Mouse (Mus musculus) liver, embryonic 11.5 days (tissue): ENCODE measurements at regions not wholly inside any gene's neighbourhood (a gene's known extent, or its start where the extent isn't known, plus 50 kb on each side); places are given as distances from the start of the nearest gene placed in this dataset.

ENCODE experiments used
- ATAC-seq: fragments of 200-750 bp; cut with Nextera tagmentation; replicated peaks from 2 replicates; pipeline ENCODE4 v1.8.0; 2017; ENCODE audit warnings: moderate number of reproducible peaks, mild to moderate bottlenecking, moderate TSS enrichment, moderate library complexity; ENCODE audit not compliant: low FRiP score
- DNase-seq: peaks from one replicate; pipeline ENCODE4 v3.0.0-alpha.2; 2017; ENCODE audit warnings: low spot score
- H3K27ac ChIP-seq: fragments of 300-500 bp; sonication (generic); 2 replicates; pipeline ENCODE4 v1.5.1; 2014; ENCODE audit warnings: mild to moderate bottlenecking, low read depth, low read length, control low read depth
- H3K27me3 ChIP-seq: fragments of 300-500 bp; sonication (generic); replicated peaks from 2 replicates; pipeline ENCODE4 v1.6.1; 2014; ENCODE audit warnings: low read length, mixed read lengths; ENCODE audit not compliant: control insufficient read depth, insufficient read depth
- H3K36me3 ChIP-seq: fragments of 300-500 bp; sonication (generic); 2 replicates; pipeline ENCODE4 v1.6.1; 2014; ENCODE audit warnings: mild to moderate bottlenecking, low read length, moderate library complexity, mixed read lengths; ENCODE audit not compliant: control insufficient read depth, insufficient read depth
- H3K4me1 ChIP-seq: fragments of 300-500 bp; sonication (generic); replicated peaks from 2 replicates; pipeline ENCODE4 v1.6.1; 2014; ENCODE audit warnings: low read length, mixed read lengths; ENCODE audit not compliant: control insufficient read depth, insufficient read depth
- H3K4me2 ChIP-seq: fragments of 300-500 bp; sonication (generic); 2 replicates; pipeline ENCODE4 v1.6.1; 2014; ENCODE audit warnings: mild to moderate bottlenecking, control low read depth, moderate library complexity
- H3K4me3 ChIP-seq: fragments of 300-500 bp; sonication (generic); 2 replicates; pipeline ENCODE4 v1.5.1; 2014; ENCODE audit warnings: low read depth, low read length, control low read depth
- H3K9ac ChIP-seq: fragments of 300-500 bp; sonication (generic); 2 replicates; pipeline ENCODE4 v1.6.1; 2014; ENCODE audit warnings: low read depth, low read length, control low read depth
- H3K9me3 ChIP-seq: fragments of 300-500 bp; sonication (generic); 2 replicates; pipeline ENCODE4 v1.6.1; 2016; ENCODE audit warnings: low read length, inconsistent platforms, mixed read lengths; ENCODE audit not compliant: control insufficient read depth
- WGBS: fragments of 180-500 bp; shearing (Covaris S2); extraction: QIAGEN DNeasy Blood & Tissue Kit; methylation state at CpG from one replicate; pipeline ENCODE4 v1.1.7; 2014; 5-methylcytosine and 5-hydroxymethylcytosine counted together

DNA sequence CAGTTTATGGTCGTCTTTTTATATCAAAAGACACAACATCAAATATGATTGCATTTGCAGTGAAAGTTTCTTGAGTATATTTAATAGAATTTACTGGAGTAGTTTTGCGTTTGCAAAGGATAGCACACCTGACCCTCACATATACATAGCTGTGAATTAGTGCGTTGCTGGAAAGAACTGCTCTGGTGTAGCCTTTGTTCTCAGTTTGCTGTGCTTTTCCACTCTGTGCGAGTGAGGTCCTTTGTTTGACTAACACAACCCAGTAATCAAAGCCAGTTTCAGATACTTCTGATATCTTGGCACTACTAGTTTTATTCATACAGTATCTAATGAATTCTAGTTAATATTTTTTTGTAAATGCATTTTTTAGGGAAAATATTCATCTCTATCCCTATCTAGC is 84.7 kb downstream of the Trim52 start:
- no peaks in the 10 kb centered on the region for H3K27me3 ChIP-seq
- no peaks in the 10 kb centered on the region for H3K4me1 ChIP-seq
- H3K9me3 ChIP-seq = no peaks in the 10 kb centered on the region
- H3K27ac ChIP-seq = no peak overlapping the region
- no peak overlapping the region for H3K4me2 ChIP-seq
- no peak for DNase-seq
- no peaks in the 10 kb centered on the region for H3K36me3 ChIP-seq
- no peak overlapping the region for H3K9ac ChIP-seq
- H3K4me3 ChIP-seq = no peak overlapping the region
- ATAC-seq = no peak
- 69% methylated on average over 4 of the region's 4 CpGs for WGBS

DNA sequence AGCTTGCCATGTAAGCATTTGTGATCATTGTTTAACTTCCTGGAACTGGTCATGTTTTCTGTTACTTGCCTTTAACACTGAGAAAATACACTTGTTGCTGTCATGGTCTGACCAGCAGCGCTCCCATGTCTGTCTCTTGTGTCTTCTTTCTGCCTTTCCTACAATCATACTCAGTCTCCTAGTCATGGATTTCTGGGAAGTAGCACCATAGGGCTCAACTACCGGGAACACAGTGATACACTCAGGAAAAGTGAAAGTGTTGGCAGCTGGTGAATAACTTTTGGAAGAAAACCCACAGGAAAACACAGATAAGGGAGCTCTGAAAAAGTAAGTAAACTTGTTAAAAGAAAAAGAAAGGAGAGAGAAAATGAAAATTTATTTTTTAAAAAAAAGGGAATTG is 87.6 kb downstream of the Trim52 start:
- Histone ChIP-seq H3K36me3 (no peaks in the 10 kb centered on the region), H3K4me3 (no peak overlapping the region), H3K27me3 (no peaks in the 10 kb centered on the region), H3K27ac (no peak overlapping the region), H3K4me2 (no peak overlapping the region), H3K9me3 (no peaks in the 10 kb centered on the region), H3K4me1 (no peaks in the 10 kb centered on the region), H3K9ac (no peak overlapping the region)
- ATAC-seq = no peak
- WGBS = 74% methylated on average over 2 of the region's 2 CpGs
- no peak for DNase-seq

DNA sequence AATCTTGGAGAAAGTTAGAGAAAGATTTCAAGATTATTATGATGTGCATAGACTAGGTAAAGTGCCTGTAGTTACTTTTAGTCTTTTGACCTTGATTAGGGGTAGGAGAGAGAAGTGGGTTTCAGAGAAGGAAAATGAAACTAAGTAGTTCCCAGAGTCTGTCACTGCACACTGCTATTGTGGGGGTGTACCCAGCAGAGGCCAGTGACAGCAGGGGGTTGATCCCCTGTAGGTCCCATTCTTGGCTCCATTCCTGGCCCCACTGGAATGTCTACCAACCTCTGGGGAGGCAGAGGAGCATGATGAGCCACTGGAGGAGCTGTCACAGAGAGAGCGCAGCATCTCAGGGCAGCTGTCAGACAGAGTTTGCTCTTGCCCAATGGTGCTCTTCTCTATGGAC is 88.1 kb downstream of the Trim52 start:
- Histone ChIP-seq H3K27ac (no peak overlapping the region), H3K36me3 (no peaks in the 10 kb centered on the region), H3K4me2 (no peak overlapping the region), H3K4me1 (no peaks in the 10 kb centered on the region), H3K27me3 (no peaks in the 10 kb centered on the region), H3K4me3 (no peak overlapping the region), H3K9me3 (no peaks in the 10 kb centered on the region), H3K9ac (no peak overlapping the region)
- no peak for DNase-seq
- no peak for ATAC-seq
- 82% methylated on average over 1 of the region's 1 CpGs for WGBS

DNA sequence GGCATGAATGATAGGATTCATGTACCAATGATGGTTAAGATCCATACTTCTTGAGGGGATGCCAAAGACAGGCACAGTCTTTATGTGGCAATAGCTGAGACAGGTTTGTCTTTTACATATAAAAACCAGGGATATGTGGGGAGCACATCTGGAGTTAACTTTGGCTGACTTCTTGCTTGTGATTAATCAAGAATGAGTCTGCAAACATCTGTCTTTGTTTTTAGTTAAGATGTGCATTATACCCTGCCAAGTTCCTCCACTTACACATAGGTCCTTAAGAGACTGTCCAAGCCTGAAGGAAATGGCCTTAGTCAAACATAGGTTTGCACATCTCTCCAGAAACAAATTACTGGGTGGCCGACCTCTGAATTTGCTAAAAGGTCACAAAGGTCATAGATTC is 91.8 kb downstream of the Trim52 start:
- Histone ChIP-seq H3K4me1 (no peaks in the 10 kb centered on the region), H3K27ac (no peak overlapping the region), H3K27me3 (no peaks in the 10 kb centered on the region), H3K4me2 (no peak overlapping the region), H3K9me3 (no peaks in the 10 kb centered on the region), H3K36me3 (no peaks in the 10 kb centered on the region), H3K9ac (no peak overlapping the region), H3K4me3 (no peak overlapping the region)
- DNase-seq = no peak
- no peak for ATAC-seq
- WGBS = 74% methylated on average over 1 of the region's 1 CpGs

DNA sequence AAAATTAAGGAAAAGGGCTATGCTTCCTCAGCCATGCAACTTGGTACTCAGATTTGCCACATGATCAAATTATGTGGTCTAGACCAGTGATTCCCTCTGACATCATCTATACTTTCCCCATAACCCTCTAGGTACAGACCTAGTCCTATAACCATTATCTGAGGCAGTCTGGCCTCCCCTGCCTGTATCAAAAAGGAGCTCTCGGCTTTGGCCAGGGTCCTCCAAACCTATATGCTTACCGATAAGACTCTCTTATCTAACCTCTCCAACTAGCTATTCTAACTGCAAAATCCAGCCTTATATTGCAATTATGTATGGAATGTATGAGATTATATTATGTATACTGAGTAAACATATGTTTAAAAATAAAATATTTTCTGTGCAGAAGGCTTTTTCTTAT is 93.1 kb downstream of the Trim52 start:
- H3K4me1 ChIP-seq = no peaks in the 10 kb centered on the region
- WGBS = 60% methylated on average over 2 of the region's 2 CpGs
- H3K27me3 ChIP-seq = no peaks in the 10 kb centered on the region
- no peaks in the 10 kb centered on the region for H3K9me3 ChIP-seq
- H3K36me3 ChIP-seq = no peaks in the 10 kb centered on the region
- peak; percentile 53; the same call in 1 of the 2 replicates for ATAC-seq
- no peak for DNase-seq
- H3K9ac ChIP-seq = no peak overlapping the region
- no peak overlapping the region for H3K4me3 ChIP-seq
- no peak overlapping the region for H3K4me2 ChIP-seq
- no peak overlapping the region for H3K27ac ChIP-seq

DNA sequence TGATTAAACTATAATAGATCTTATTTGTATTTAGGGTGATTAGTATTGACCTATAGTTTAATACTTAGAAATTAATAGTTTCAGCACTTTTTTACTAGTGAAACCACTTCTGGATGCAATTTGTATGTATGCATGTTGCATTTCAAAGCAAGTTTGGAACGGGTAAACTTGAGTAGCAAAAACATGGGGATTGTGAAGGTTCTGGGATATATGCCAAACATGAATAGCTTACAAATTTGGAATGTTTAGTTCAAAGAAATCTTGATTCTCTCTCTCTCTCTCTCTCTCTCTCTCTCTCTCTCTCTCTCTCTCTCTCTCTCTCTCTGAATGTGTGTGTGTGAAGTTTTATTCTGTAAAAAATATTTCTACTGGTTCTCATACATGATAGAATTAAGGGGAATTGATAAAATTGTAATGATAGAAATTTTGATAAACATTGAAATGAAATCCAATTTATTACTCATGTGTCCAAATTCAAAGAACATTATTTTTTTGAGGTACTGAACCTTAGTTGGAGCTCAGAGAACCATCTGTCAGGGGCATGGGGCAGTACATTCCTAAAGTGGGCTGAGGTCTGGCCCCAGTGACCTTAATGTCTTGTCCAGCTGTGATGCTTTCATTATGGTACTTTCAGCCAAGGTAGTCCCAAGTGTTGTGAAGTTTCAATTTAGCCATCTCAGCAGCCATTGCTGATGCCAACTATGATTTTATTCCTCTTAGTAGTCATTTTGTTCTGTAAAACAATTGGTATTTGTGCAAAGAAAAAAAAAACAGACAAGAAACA is 93.7 kb downstream of the Trim52 start:
- no peak for DNase-seq
- WGBS = 72% methylated on average over 1 of the region's 1 CpGs
- Histone ChIP-seq H3K27ac (no peak overlapping the region), H3K4me2 (no peak overlapping the region), H3K27me3 (no peaks in the 10 kb centered on the region), H3K36me3 (no peaks in the 10 kb centered on the region), H3K9ac (no peak overlapping the region), H3K9me3 (no peaks in the 10 kb centered on the region), H3K4me3 (no peak overlapping the region), H3K4me1 (no peaks in the 10 kb centered on the region)
- ATAC-seq = no peak

DNA sequence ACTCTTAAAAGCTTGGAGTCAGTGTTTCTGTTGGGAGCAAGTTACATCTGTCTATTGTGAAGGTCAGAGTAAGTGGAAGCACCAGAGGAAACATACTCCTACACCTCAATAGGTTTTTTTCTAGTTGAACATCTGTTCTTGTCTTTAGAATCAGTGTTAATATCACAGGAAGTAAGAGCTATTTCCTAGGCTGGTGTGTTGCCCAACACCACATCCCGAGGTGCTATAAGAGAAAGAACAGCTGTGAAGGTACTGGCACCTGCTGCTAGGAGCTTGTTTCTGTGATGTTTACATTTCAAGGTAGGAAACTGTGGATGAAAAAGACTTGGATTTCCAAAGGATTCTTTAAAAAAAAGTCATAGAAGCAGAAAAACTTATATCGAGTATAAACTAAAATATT is 105.1 kb downstream of the Trim52 start:
- Histone ChIP-seq H3K27me3 (no peaks in the 10 kb centered on the region), H3K4me1 (no peaks in the 10 kb centered on the region), H3K4me2 (no peak overlapping the region), H3K9ac (no peak overlapping the region), H3K36me3 (no peaks in the 10 kb centered on the region), H3K27ac (no peak overlapping the region), H3K9me3 (no peaks in the 10 kb centered on the region), H3K4me3 (no peak overlapping the region)
- ATAC-seq (no peak), DNase-seq (no peak)
- 61% methylated on average over 2 of the region's 2 CpGs for WGBS

DNA sequence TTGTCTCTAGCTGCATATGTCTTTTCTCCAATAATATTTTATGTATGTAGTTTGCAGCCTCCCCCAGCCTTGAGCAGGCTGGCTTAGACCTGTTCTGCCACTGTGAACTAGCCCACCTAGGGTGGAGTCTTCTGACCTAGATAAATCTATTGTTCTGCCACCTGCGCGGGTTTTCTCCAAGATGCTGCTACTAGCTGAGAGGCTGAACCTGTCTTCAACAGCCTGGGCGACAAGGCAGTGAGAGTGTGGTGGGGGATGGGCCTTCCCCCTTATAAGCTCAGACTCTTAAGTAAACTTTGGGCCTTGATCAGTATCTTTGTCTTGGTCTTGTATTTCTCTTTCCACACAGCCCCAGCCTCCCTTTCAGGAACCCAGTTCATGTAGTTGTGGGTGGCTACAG is 111.7 kb downstream of the Trim52 start:
- H3K4me2 ChIP-seq = no peak overlapping the region
- no peak overlapping the region for H3K27ac ChIP-seq
- no peak overlapping the region for H3K9ac ChIP-seq
- H3K9me3 ChIP-seq = no peaks in the 10 kb centered on the region
- 74% methylated on average over 3 of the region's 3 CpGs for WGBS
- H3K36me3 ChIP-seq = no peaks in the 10 kb centered on the region
- no peaks in the 10 kb centered on the region for H3K4me1 ChIP-seq
- no peak overlapping the region for H3K4me3 ChIP-seq
- ATAC-seq (no peak), DNase-seq (no peak)
- no peaks in the 10 kb centered on the region for H3K27me3 ChIP-seq

DNA sequence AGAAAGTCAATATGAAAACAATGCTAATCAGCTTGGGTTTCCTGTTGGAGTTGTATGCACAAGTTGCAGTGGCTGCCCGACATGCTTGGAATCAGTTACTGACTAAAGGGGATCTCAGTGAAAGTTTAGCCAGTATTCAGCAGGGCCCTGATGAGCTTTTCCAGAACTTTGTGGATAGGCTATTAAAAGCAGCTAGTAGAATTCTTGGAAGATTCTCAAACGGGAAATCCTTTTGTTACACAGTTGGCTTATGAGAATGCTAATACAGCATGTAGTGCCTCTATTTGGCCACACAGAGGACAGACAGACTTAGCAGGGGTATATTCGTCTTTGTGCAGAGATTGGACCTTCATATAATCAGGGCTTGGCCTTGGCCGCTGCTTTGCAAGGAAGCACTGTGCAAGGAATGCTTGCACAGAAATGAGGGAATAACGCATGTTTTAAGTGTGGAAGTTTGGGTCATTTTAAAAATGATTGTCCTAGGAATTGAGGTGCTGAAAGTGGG is 113.3 kb downstream of the Trim52 start:
- no peaks in the 10 kb centered on the region for H3K36me3 ChIP-seq
- H3K4me3 ChIP-seq = no peak overlapping the region
- H3K4me2 ChIP-seq = no peak overlapping the region
- DNase-seq = no peak
- H3K27me3 ChIP-seq = no peaks in the 10 kb centered on the region
- H3K4me1 ChIP-seq = no peaks in the 10 kb centered on the region
- no peak overlapping the region for H3K27ac ChIP-seq
- ATAC-seq = no peak
- 82% methylated on average over 5 of the region's 5 CpGs for WGBS
- H3K9ac ChIP-seq = no peak overlapping the region
- H3K9me3 ChIP-seq = no peaks in the 10 kb centered on the region
